Mouse (Mus musculus) embryonic fibroblast, embryonic 13.5 days (primary cell): ENCODE measurements around the gene Rb1.

Experiments used
- CTCF ChIP-seq: IDR thresholded peaks from 2 replicates; pipeline ENCODE4 v1.5.1; 2011; ENCODE audit warnings: mild to moderate bottlenecking, control low read depth, low read length, moderate library complexity, borderline replicate concordance; ENCODE audit not compliant: insufficient read depth
- POLR2A ChIP-seq: IDR thresholded peaks from 2 replicates; pipeline ENCODE4 v1.6.1; 2011; ENCODE audit warnings: low read depth, mild to moderate bottlenecking, control low read depth, low read length, moderate library complexity

- no peak for TF ChIP-seq CTCF
- no peak for TF ChIP-seq POLR2A
These were observed 8.3 kb upstream of the Rb1 start for GRCm38 (mm10) chr14:73333880-73334279.
